Mouse (Mus musculus) bone marrow, adult 2 months (tissue): ENCODE measurements around the gene Traf5.

Source experiments
- CTCF ChIP-seq: fragments of 200-500 bp; IDR thresholded peaks from 2 replicates; pipeline ENCODE4 v1.5.1; 2011; ENCODE audit warnings: low read length, control low read depth; ENCODE audit not compliant: control insufficient read depth, insufficient read depth
- POLR2A ChIP-seq: fragments of 200-500 bp; IDR thresholded peaks from 2 replicates; pipeline ENCODE4 v1.6.1; 2011; ENCODE audit warnings: low read depth, mild to moderate bottlenecking, control low read depth, low read length, borderline replicate concordance; ENCODE audit not compliant: control insufficient read depth

DNA sequence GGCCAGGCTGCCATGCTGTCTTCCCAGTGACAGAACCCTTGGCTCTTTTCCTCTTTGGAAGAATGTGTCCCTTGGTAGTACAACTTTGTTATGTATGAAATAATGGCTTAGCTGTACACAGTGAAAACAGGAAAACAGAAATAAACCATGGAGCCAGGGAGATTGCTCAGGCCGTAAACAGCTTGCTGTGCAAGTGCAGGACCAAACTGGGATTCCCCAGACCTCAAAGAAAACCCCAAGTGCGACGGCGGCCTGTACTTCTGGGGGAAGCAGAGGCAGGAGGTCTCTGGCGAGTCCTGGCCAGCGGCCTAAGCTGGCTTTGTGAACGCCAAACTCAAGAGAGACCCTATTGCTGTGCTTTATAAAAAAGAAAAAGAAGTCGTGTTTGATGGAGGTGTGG, 143.8 kb downstream of the Traf5 start:
- TF ChIP-seq CTCF (no peak), POLR2A (no peak)
